Mouse (Mus musculus): ENCODE measurements around the gene Aqp1.
A peak's percentile ranks its signal among the peaks of the same experiment; 100 is the strongest.

The Aqp1 gene

DNA sequence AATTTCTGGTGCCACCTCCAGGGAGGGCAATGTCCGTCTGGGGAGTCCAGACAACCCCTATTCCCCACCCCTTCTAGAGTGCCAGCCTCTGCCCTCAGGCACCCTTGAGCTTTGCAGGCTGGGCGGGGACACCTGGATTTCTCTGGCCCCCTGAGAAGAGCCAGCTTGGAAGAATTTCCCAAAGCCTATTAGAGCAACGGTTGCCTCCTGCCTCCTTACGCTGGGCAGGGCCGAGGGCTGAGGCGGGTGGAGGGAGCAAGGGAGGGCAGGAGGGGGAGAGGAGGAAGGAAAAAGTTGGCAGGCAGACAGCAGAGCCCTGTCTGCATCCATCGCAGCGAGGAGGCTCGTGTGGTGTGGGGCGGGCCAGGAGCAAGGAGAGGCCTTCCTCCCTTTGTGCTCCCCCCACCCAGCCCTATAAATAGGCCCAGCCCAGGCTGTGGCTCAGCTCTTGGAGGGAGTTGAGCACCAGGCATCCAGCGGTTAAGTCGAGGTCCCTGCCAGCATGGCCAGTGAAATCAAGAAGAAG, at the start of gene Aqp1:
Aqp1 (plus strand) TSS at position 444 of the 526 bp plus-strand sequence.
- DNase-seq (ENCODE audit: low spot score in 2 of 2) = peak; percentile 85 to 89

DNA sequence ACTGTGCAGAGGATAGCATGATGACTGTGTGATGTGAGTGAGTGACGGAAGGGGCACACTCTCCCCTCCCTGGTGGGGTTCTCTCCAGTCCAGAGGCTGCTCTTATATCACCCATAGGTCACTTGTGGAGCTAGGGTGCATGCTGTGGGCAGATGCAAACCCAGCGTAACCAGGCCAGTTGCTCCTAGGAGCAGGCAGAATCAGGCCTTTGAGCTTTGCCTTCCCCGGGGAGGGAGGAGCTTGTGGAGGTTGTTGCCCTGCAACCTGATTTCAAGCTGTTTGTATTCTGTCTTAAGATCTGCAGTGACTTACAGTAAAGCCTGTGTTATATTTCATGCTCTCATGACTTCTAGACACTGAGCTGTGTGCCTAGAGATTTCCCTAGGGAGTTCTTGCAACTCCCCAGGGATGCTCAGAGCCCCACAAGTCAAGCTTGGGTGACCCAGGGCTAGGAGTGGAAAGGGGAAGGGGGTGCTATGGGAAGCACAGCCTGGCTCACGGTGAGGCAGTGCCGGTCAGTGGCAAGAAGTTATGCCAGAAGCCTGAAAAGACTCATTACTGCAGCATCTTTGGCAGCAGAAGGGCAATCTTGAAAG, 48.1 kb upstream of the Aqp1 start:
- DNase-seq (ENCODE audit: low spot score in 2 of 2) = no peak

DNA sequence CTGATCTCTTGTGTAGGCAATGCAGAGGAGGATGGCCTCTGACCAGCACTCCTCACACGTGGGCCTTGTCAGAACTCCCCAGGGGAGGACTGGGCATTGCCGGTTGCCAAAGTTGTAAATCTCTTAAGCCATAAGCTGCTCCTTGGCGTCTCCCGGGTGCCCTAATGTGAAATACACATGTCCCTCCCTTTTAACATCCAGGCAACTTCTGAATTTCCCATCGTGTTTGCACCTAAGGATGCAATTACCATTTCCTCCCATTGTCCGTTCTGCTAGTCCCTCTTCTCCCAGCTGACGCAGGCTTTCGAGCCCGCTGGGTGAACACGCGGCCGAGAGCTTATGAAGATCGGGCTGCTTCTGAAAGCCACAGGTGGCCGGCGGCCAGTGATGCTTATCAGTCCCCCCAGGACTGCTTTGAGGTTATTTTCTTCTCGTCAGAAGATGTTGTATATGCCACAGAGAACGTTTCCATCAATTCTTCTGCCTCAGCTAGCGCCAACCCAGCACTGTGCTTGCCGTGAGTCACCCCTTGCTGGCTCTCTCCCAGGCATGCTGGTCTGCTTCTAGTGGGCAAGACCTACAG, 41.6 kb upstream of the Aqp1 start:
- no peak for DNase-seq (ENCODE audit: low spot score in 2 of 2)

DNA sequence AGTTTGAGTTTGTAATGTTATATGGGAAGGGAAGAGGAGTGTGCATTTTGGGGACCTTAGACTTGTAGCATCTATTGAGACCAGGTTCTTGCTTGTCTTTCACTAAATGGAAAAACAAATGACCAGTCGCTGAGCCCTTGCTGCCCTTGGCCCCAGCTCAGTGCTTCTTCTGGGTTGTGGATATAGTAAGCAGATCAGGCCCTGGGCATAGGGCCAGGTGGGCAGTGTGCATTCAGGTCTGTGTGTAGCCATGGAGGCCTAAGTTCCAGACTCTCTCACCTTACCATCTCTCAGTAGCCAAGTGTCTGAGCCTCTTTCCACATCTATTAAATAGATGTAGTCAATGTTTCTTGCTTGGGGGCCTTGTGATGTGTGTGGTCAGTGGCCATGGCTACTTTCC, 40.9 kb upstream of the Aqp1 start:
- DNase-seq (ENCODE audit: low spot score in 2 of 2) = no peak

DNA sequence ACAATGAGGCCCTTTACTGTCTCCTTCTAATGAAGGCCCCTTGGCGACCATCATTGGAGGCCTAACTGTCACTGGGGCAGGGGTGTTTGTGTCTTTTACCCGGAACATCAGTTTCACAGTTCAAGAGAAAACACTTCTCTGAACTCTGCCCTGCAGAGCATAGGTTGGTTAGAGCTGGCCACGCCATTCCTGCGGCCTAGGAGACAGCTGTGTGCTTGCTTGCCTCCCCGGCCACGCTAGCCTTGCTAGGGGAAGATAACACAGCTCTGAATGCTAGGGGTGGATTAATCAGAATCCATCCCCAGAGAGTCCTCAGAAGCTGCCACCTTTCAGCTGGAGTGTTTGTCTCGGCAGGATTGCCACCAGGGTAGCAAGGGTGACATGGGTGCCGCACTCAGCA, 36.8 kb upstream of the Aqp1 start:
- peak in 1 of 2 experiments; percentile 29 for DNase-seq (ENCODE audit: low spot score in 2 of 2)

DNA sequence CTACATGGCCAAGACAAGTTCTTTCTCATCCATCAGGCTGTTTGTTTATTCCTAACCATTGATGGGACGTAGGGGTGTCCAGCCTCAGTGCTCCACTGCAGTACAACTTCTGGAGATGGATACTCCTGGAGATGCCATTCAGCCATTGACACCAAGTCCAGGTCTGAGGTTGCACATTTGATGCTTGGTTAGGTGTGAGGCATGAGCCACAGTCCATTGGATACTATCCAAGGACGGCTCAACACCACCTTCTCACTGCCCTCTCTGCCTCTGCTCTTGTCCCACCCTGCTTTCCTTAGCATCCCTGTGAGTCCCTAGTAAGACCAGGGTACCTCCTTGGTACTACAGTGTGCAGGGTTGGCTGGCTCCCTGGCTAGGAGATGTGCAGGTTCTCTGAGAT, 36.3 kb upstream of the Aqp1 start:
- no peak for DNase-seq (ENCODE audit: low spot score in 2 of 2)

DNA sequence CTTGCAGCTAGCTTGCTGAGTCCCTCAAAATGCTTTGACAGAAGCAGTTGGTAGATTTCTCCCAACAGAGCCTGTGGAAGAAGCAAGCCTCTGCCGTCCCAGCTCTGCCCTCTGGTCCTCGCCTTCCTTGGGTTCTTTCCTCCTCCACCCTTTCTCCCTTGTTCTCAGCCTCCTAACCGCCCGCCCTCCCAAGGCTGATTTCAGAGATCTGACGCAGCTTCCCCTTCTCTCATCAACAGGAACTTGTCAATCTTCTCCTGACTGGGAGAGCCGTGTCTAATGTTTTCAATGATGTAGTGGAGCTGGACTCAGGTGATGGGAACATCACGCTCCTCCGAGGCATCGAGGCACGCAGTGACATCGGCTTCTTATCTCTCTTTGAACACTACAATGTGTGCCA, 35.5 kb upstream of the Aqp1 start:
- no peak for DNase-seq (ENCODE audit: low spot score in 2 of 2)

DNA sequence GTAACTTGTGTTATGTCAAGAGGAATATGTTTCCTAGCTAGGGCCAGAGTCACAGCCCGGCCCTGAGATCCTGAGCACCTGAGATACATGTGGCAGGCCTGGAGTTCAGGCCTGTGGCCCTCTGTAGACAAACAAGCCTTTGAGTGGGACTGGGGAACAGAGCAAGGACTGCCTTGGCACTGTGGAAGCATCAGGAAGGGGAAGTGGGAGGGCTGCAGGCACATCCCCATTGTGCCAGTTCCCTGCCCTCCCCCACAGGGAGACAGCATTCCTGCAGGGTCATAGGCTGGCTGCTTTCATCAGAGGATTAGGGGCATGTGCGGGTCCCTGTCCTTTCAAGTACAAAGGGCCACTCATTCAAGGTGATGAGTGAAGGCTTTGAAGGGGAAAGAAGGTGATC, 26.1 kb upstream of the Aqp1 start:
- no peak for DNase-seq (ENCODE audit: low spot score in 2 of 2)

DNA sequence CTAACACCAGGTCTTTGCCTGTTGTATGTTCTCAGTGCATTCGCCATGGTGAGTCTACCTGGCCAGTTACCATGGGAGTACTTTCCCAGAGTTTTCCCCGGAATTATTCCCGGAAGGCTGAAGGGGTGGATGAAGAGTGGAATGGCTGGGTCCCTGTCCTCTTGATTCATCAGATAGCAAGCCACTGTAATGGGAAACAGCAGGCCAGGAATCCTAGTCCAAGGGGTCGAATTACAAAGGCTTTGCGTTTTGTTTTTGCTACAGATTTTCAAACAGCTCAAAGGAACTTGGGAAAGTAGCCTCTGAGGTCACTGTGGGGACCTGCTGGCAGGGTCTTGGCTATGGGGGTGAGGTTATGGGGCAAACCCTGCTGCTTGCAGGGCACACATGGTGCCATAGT, 24.3 kb upstream of the Aqp1 start:
- no peak for DNase-seq (ENCODE audit: low spot score in 2 of 2)

DNA sequence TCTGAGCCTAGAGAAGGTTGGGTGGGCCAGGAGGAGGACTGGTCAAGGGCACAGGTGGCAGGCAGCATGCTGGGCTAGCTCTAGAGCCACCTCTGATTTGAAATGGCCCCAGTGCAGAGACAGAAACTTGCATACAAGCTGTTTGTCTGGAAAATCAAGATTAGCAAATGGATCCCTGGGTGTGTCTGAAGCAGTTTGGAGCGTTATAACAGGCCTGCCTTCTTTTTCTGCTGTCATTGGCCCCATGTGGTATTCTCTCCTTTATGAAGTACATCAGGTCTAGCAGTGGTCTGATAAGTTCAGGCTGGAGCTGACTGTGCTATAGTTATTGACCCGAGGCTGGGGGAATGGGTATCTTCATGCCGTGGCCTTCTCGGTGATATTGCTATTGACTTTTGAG, 22.3 kb upstream of the Aqp1 start:
- DNase-seq (ENCODE audit: low spot score in 2 of 2) = no peak

DNA sequence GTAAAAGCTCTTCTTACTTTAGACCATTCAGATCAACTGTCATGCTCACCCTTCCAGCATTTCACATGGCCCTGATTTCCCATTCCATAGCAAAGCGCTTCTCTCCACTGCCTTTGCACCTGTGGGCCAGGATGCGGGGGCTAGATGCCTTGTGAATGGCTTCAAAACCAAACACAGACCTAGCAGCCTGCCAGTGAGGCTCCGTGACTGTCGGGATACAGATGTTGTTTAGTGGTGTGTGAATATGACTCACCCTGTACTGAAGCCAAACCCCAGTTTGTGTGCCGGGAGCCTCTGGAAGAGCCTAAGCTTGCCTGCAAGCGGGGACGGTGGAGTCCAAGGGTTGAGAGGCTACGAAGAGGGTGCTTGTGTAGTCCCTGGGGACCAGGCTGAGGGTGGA, 21.6 kb upstream of the Aqp1 start:
- DNase-seq (ENCODE audit: low spot score in 2 of 2) = no peak

DNA sequence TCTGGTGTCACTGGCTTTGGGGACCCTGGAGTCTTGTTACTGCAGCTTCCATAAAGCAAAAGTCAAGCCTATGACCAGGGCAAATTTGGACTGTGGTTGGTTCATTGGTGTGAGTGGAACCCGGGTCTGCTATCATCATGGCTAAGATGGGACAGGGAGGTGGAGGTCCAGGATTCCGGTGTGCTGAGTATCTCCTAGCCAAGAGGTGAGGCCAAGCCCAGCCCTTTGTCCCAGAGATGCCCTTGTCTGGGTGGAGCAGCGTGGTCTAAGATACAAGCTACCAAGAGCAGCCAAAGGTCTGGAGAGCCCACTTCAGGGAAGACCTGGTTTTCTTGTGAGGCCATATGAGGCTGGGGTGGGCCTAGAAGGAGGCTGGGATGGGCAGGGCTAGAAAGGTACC, 17.6 kb upstream of the Aqp1 start:
- DNase-seq (ENCODE audit: low spot score in 2 of 2) = no peak

DNA sequence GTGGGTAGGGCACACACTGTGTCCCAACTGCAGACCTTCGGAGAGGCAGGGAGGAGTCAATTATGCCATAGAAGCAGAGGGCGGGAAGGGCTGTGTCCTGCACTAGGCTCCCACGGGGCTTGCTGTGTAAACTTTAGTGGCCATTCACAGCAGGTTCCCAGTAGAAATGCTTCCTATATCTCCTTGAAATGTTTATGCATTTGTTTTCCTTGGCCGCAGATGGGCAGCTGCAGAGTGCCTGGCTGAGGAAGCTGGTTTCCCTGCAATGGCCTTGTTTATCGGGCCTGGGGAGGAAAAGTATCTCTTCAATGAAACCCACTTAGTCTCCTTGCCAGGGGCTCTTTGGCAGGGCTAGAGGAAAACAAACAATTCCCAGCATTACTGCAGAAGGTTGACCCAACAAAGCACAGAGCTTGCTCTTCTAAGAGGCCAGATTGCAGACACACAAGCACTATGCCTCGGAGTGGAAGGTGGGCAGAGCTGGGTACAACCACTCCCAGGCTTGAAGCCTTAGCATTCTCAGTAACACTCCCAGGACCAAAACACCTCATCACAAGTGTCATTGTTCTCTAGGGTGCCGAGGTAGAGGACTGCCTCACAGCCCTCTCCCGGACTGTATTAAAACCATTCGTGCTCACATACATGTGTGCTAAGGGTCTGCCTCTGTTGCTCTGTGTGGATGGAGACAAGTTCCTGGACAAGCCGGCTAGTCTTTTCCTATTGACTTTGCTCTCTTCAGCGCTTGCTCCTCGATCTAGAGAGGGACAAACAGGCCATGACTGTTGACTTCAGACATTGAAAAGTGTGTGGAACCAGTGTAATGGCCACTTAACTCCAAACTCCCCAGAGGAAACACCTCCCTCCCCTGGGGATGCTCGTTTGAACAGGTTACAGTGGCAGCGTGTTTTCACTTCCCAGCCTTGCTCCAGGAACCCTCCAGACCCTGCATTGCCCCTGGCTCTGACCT, 16.4 kb upstream of the Aqp1 start:
- DNase-seq (ENCODE audit: low spot score in 2 of 2) = no peak

DNA sequence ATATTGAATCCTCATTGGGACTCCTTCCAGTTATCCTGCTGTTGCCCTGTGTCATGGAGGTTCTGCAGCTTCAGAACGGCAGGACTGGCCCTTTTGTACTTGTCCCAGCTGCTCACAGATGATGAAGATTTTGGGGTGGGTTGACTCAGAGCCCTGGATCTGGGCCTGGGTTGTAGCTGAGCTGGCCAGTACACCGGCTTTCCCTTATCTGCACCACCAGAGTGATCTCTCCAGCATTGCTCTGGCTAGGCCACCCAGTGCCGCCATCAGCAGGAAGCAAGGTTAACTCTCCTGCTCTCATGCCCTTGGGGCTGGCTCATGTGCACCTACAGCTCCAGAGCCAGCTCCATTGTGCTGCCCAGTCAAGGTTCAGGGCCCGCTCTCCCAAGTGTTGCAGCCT, 15.3 kb upstream of the Aqp1 start:
- peak in 1 of 2 experiments; percentile 47 for DNase-seq (ENCODE audit: low spot score in 2 of 2)

DNA sequence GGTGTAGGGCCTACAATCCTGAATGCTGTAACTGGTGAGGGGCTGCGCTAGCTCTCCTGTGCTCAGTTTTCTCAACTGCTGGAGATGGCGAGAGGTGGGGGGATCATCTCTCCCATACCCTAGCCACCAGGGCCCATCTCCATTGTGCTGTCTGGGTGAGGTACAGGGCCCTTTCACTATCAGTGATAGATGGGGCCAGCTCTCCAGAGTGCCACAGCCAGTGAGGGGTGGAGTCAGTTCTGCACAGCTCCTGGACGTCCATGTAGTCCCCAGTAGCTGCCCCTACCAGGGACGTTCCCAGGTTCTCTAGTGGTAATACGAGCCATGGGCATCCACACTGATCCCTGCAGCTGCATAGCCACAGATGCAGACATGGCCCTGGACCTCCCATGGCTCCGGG, 14.7 kb upstream of the Aqp1 start:
- DNase-seq (ENCODE audit: low spot score in 2 of 2) = peak in 1 of 2 experiments; percentile 48

DNA sequence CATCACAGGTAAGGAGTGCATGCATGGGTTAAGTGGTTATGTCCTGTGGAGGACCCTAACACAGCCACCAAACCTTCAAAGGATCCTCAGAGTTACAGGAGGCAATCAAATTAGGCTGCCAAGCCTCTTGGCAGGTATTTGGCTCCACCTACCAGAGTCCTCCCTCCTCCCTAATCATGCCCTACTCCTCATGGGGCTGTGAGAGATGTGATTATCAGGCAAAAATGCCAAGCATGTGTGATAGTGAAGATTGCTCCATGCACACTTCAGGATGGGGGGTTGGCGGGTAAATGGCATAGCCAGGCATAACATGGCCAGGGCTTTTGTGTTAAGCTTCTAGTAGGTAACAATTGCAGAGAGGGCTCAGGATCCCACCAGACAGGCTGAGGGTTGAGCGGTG, 13.3 kb upstream of the Aqp1 start:
- peak in 1 of 2 experiments; percentile 44 for DNase-seq (ENCODE audit: low spot score in 2 of 2)

DNA sequence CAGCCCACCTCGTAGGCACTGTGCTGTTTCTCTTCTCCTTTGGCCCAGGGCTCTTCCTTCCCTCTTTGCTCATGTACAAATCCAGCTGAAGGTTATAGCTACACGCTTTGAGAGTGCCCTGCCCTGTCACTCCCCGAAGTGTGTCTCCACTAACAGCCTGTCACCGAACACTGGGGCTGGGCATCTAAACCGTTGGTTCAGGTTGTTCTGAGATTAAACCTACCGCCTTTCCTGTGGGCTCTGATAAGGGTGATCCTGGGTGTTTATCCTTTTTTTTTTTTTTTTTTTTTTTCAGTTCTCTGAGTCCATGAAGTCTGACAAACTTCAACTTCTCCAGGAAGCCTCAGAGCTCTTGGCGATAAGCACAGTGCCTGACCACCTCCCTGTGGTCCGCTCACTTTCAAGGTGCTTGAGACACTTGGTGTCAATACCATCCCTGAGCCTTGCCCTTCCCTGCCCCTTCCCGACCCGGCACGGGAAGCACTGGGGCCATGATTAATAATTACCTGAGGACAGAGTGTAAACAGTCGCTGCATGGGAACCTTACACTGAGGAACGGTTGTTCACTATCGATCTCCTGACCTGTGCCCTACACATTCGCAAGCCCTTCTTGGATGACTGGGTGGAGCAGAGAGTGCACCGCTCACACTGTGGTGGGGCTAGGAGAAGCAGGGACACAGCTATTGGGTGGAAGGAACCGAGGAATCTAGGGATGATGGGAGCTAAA, 12.2 kb upstream of the Aqp1 start:
- peak; percentile 67 to 78 for DNase-seq (ENCODE audit: low spot score in 2 of 2)

DNA sequence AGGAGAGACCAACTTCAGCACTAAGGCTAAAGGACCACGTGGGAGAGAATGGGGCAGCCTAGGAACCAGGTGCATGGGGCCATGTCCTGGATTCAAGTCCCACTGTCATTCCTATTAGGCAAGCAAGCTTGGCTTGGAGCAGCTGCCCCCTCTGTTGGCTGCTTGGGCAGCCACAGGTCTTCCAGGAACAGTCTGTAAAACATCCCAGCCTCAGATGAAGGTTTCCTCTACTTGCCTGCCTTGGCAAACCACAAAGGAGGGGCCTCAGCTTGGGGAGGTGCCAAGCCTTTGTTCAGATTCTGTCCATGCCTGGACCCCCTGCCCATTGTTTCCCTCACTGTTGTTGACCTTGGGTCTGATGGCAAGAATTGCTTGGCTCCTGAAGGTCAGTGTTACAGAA, 11.4 kb upstream of the Aqp1 start:
- peak in 1 of 2 experiments; percentile 51 for DNase-seq (ENCODE audit: low spot score in 2 of 2)

DNA sequence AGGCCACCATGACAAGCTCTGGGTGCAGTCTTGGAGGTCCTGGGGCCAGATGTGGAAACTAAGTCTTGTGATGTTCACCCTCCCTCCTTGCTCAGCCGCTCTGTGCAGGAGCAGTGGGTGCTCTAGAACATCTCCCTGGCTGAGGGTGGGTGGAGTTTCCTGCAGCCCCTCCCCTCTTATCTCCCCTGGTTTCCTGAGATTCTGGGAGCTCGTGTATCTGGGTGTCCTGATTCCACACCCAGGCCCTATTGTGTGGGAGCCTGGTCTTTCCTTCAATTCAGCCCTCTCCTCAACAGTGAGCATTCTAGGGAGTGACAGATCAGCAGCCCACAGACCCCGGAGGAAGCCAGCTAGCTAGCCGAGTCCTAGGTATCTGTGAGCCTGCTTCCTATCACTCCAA, 9.9 kb upstream of the Aqp1 start:
- DNase-seq (ENCODE audit: low spot score in 2 of 2) = no peak

DNA sequence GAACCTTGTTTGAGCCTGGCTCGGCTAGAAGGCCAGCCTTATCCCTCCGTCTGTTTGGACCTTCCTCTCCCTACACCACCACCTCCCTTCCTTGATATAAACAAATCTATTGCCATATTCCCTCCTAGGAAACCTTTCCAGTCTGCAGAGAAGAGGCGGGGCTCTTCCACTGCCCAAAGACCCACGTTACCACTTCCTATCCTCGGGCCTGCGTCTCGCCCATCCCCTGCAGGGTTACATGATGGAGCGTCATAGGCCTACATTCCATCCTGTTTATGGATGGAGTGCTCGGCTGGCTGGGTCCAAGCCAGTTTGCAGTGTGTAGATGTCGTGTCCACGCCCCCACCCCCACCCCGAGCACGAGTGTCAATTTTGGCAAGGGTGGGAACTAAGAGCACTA, 8.9 kb upstream of the Aqp1 start:
- DNase-seq (ENCODE audit: low spot score in 2 of 2) = no peak

DNA sequence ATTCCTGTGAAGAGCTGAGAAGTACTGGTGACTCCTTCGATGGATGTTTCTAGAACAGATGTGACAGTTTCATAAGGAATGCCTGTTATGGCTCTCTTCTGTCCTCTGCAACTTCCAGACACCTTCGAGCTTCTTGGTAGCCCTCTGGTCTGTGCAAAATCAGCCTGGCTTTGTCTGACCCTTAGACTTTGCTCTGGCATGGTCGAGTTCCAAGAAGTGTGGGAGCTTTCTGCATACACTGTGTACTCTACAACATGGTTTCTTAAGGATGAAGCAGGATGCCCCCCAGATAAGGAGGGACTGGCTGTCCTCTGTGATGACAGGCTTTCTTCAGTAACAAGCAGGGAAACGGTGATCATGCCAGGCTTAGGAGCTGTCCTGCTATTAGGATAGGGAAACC, 8.1 kb upstream of the Aqp1 start:
- DNase-seq (ENCODE audit: low spot score in 2 of 2) = no peak

DNA sequence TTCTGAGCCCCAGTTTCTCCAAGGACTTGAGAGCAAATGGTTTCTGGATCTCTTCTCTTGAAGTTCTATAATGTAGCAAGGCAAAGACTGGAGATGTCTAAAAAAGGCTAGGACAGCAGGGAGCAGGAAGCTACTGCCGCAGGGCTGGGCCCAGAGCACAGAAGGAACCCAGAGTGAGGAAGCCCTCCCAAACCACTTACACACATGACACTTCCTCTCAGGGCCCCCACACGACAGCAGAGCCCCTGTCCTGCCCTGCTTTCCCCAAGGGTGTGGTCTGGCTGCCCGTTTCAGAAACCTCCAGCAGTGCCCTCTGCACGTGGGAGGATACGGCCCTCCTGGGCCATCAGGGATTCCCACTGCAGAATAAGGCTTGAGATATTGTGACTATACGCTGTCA, 4.9 kb upstream of the Aqp1 start:
- DNase-seq (ENCODE audit: low spot score in 2 of 2) = no peak
